Mouse (Mus musculus) colon, adult 2 months (tissue): ENCODE data around the gene Srd5a2. TPM values are rescaled to one million over a fixed set of nuclear protein-coding genes. Genes with fewer than 3 reads are reported as not detected.

Source experiments
- polyA plus RNA-seq: library from polyadenylated mRNA; depleted of rRNA; stranded (reverse); fragments of >200 nt; gene quantifications from 2 replicates; pipeline ENCODE4 v1.2.3, GENCODE M21; 2012; rRNA removed

Gene Srd5a2
- 0.65 and 1.5 TPM in 2 replicates for polyA plus RNA-seq

DNA sequence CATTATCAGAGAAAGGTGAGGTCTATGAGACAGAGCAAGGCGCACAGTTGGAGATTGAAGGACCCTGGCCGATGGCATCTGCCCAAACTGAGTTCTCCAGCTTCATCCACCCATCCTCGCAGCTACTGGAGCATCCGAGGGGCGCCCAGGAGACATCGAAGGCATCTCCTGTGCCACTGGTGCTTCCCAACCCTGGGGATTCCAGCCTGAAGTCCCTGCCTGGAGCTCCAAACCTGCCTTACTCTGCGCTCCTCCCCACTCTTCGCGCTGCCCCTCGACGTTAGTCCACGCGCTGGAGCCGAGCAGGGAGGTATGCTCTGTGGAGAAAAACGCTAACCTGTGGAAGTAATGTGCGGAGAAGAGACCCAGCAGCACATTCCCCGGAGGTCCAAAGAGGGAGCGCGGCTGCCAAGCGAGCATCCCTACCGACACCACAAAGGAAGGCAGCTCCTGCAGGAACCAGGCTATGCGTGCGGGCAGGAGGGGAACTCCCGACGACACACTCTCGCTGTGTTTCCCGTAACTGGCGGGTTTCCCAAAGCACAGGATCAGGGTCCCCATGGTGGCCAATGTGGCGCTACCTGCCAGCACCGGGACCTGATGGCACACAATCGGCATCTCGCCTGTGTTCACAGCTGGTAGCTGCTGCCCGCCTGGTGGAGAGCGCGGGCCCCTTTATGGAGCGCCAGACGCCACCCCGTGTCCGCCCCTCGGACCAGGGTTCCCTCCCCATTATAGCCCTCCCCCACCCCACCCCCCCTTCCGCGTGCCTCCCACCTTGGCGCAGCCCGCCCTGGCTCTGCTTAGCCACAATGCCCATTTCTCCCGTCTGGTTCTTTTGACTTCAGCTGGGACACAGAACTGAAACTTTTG, at the start of gene Srd5a2:
Gene Srd5a2, minus strand, starts transcription at position 707 of the 873 bp plus-strand sequence.

Other genes with a start within 250 kb of the Srd5a2 start
- 2.3 and 4.0 TPM in 2 replicates for gene Ehd3, start 243.8 kb downstream of the Srd5a2 start, polyA plus RNA-seq
- 30.4 and 42.0 TPM in 2 replicates for gene Xdh, start 97.7 kb downstream of the Srd5a2 start, polyA plus RNA-seq
- gene Memo1, start 247.6 kb upstream of the Srd5a2 start, polyA plus RNA-seq, result 32.5 and 33.0 TPM in 2 replicates